Mouse (Mus musculus) lung, adult 2 months (tissue): ENCODE results near the gene Mllt10.

ENCODE experiments used
- CTCF ChIP-seq: fragments of 200-500 bp; IDR thresholded peaks from 2 replicates; pipeline ENCODE4 v1.5.1; 2011; ENCODE audit warnings: mild to moderate bottlenecking, low read length, control low read depth; ENCODE audit not compliant: insufficient read depth
- POLR2A ChIP-seq: fragments of 200-500 bp; IDR thresholded peaks from 2 replicates; pipeline ENCODE4 v1.6.1; 2011; ENCODE audit warnings: low read depth, mild to moderate bottlenecking, control low read depth, low read length, borderline replicate concordance; ENCODE audit errors: extremely low read depth

DNA sequence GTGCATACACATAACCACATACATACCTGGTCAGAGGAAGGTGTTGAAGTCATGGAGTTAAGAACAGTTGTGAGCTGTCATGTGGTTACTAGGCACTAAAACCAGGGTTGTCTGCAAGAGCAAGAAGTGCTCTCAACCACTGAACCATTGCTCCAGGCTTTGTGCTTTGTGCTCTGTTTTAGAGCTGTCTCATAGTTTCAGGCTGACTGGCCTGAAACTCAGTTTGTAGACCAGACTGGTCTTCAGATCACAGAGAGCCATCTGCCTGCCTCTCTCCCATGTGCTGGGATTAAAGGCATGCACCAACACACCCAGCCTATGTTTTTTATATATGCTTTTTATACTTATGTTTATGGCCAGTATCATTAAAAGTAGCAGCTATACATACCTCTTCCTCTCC lies 52.5 kb downstream of the Mllt10 start:
- TF ChIP-seq CTCF (no peak), POLR2A (no peak)
